Mouse (Mus musculus): ENCODE results near the gene Hoxd4. TPM values are rescaled to one million over a fixed set of nuclear protein-coding genes. Genes with fewer than 3 reads are reported as not detected.
A peak's percentile ranks its signal among the peaks of the same experiment; 100 is the strongest.

The Hoxd4 gene
- total and polyA plus RNA-seq, 3 experiments, result 16.7 to 72.3 (median 19.3) TPM

DNA sequence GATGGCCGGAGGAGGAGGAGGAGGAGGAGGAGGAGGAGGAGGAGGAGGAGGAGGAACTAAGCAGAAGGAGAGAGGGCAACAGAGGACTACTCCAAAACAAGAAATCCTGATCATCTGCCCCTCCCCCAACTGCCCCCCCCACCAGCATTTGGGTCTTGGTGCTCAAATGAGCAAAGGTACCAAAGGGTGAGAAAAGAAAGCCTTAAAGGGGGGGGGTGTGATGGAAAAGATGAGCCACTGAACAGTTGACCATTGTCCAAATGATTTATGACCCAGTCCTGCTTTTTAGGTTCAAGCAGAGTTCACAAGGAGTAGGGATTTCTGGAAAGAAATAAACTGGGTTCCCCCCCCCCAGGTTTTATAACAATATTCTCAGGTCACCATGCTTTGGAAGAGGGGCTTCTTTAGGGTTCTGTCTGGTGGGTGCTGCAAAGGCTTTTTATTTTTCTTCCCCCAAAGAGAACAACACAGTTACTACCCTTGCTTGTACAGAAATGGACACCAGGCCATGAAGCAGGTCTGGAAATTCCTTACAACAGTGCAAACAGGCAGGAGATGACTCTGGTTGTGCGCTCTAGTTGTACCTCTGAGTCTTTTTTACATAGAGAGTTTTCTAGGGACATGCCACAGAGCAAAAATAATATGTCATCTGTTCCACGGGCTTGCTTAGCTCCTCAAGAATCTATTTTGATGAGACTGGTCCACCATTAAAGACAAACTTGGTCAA lies 29.7 kb downstream of the Hoxd4 start:
- no peak for DNase-seq

DNA sequence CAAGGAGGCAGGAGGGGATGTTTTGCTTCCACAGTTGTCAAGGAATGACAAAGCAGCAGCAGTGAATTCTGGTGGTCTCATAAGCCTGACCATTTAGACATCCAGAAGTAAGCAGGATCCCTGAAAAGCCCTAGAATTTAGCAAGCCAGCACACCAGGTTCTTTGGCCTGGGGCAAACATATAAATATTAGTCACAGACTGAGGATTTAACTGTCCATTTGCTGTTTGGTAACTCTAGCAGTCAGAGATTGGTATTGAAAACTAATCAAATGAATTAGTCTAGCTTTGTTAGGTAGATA lies 30.2 kb downstream of the Hoxd4 start:
- DNase-seq, result no peak

DNA sequence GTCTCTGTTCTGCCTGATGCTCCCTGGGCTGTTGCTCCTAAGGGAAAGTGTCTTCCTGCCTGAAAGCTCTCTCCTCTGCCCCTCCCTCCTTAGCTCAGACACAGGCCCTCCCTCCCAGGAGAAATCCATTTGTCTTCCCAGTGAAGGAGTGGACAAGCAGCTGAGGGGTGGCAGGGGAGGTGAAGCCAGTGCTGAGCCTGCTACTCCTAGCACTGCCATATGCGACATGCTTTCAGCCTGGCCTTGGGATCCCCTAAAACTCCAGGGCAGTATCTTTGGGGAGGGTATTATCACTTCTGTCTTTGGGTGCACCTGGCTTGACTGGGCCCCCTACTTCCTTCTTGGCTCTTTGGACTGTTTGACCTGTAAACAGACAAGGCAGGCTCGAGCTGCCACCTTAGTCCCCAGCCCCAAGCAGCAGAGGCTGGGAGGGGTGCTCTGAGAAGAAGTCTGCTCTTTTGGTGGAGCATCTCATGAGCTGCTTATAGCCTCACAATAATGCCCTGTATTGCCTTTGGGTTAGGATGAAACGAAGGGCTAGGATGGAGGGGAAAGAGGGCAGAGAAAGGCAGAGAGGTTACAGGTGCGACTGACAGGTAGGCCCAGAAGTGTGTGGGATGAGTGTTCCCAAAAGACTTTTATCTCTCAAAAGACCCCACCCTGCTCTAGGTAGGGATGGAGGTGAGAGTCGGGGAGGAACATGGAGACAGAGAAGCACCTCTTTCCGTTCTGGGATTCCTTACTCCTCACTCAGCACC lies 34.0 kb downstream of the Hoxd4 start:
- DNase-seq, result no peak

DNA sequence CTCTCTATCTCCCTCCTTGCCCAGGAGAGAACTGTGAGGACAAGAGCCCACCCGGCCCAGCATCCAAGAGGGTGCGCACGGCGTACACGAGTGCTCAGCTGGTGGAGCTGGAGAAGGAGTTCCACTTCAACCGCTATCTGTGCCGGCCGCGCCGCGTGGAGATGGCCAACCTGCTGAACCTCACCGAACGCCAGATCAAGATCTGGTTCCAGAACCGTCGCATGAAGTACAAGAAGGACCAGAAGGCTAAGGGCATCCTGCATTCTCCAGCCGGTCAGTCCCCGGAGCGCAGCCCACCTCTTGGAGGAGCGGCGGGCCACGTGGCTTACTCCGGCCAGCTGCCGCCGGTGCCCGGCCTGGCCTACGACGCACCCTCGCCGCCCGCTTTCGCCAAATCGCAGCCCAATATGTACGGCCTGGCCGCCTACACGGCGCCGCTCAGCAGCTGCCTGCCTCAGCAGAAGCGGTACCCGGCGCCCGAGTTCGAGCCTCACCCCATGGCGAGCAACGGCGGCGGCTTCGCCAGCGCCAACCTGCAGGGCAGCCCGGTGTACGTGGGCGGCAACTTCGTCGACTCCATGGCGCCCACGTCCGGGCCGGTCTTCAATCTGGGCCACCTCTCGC lies 34.7 kb downstream of the Hoxd4 start:
- no peak for DNase-seq

DNA sequence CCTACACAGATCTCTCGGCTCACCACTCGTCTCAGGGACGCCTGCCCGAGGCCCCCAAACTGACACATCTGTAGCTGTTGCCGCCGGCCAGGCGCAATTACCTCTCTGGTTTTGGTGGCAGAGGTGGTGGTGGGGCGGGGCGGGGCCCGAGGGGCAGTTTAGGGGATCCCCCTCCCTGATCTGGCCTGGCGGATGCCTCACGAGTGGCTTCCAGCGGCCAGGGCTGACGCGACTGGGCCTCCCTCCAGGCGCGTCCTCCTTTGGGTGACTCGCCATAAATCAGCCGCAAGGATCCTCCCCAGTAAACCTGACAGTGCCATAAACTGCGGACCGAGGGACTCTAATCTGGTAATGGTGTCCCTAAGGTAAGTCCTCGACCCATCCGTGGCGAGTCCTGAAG lies 35.3 kb downstream of the Hoxd4 start:
- peak; percentile 55 for DNase-seq

DNA sequence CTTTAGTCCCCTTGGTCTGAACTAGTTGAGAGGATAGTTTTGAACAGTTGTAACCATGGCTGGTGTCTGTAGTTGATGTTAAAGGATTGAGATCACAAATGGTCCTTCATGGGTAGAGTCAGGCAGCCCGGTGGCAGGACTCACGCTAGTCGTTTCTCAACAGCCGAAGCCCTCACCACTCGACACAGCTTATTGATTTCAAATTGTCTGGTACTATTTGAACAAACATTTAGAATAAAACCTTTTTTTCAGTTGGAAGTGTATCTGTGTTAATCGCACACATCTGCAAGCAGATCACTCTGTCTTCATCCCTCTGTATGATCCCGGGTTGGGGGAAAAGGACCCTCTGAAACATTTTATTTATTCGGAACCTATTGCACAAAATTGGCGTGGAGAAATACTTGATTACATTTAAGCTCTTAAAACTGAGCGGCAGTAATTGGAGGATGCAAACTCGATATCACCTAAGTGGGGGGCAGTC lies 36.0 kb downstream of the Hoxd4 start:
- DNase-seq, result no peak

DNA sequence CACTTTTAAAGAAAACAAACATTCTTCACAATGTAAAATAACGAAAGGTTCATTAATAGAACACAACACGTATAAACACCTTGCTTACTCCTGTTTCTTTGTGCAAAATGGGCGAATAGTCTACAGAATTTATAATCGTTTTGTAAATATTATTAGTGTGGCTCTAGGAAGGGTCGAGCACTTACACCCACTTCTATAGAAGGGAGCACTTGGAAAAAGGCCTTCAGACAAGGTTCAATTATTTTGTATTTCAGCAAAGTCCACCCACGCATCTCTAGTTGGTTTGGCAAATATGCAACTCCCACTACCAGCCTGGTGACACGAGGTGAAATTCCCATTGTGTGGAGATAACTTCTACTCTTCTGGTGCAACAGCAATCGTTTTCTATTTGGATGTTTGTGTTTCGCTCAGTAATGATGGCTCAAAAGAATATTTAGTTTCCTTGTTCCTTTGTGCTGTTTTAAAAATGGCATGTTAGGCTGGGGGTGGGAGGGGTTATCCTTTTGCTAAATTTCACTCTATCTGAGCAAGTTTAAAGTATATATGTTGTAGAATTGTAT lies 36.8 kb downstream of the Hoxd4 start:
- no peak for DNase-seq

DNA sequence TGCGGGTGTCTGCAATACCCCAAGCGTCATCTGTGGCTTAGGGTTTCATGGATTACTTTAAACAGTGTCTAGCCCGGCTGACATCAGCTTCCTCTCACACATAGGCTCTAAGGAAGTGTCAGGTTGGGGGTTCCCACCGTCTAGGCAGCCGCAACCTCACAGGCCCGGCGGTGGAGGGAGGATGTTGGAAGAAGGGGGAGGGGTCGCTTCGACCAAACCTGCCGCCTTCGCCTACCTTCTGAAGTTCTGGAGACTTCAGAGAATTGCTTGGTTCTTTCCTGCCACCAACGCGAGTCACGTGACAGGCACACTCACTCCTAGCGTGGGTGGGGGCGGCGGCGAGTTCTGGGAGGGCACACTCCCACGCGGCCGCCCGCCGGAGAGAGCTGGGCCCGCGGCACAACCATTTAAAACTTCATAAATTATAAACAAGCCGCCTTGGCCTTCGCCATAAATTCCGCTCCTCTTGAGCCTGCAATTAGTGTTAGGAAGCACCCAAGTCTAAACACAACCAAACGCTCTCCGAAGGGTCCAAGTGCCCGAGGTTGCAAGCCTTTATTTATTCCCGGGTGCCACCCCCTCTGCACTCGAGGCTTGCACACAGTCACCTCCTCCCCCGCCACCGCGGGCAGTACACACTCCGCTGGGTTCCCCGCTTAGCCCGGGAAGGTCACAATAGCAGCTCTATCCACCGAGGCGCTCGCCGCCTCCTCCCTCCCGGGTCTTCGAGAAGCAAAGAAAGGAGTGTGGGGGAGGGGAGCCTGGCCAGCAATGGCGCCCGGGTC lies 37.8 kb downstream of the Hoxd4 start:
- DNase-seq, result peak; percentile 57

DNA sequence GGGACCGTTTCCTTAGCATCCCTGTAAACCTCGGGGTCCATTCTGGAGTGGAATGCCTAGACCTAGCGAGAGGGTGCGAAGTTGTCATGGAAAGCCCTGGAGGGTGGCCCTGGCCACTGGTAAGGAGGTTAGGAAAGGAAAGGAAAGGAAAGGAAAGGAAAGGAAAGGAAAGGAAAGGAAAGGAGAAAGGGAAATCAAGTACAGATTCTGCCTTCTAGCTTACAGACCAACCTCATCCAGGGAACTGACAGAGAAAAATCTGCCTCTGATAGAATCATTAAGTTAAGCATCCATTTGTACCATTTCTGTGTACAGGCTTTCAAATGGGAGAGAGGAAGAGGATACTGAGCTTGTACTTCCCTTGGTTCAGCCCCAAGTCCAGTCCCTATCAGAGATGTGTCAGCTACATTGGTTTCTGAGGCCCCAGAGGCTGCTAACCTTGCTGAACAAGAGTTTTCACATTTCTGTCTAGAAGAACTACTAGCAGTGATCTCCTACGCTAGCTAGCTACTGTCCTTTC lies 39.1 kb downstream of the Hoxd4 start:
- no peak for DNase-seq

DNA sequence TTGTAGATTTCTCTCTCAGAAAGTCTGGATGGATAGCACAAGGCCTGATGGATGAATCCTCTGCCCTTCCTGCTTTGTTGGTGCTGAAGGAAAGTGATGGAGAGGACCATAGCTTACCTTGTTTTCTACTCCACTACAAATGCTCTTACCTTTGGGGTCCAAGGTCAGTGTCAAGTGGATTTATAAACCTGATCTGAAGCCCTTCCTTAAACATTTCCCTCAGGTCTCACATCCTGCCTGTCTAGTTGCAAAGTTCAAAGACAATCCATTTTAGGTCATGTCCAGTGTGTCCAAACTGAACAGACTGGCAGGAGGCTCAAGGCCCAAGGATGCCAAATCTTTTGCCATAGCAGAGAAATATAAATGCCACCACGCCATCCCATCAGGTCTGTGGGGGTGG lies 40.1 kb downstream of the Hoxd4 start:
- DNase-seq, result no peak

DNA sequence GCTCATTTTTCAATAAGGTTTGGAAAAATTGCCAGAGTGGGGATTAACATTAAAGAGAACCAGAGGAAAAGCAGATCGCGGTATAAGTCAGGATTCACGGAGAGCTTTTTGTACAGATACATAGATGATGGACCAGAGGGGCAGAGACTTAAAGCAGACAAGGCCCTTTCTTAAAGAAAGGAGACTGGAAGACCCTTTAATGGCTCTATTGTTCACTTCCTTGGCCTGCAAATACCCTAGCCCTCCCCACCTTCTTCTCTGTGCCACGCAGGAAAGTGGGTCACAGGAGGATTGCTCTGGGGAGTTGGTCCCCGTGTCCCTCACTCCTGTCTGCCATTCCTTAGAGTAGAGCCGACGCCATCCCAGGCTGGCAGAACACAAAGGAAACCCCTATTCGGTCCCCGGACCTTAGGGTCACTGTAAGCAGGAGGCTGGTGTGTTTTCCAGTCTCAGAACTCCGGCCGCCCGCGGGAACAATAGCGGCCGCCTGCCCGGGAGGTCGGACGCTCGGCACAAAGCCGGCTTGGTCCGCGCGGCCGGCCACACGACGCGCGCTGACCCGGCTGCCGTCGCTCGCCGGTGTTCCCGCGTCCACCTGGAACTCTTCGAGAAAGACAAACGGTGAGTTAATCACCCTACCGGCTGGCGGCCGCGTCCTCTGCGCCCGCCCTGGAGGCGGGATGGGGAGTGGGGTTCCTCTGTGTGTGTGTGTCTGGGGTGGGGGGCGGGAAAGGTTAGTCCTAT lies 40.9 kb downstream of the Hoxd4 start:
- no peak for DNase-seq

DNA sequence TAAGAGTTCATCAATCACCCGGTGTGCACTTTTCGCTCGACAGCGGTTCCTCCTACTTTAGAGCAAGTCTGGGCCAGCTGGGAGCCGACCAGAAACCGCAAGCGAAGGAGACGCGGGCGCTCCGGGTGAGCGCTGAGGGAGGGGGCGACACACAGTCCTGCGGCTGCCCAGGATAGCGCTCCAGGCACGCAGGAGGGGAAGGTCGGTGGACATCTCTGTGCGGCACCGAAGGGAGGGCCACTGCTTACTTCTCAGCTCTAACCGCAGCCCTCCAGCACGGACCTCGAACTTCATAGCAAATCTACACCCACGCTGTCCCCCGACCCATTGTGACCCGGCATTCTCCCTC lies 41.4 kb downstream of the Hoxd4 start:
- no peak for DNase-seq

DNA sequence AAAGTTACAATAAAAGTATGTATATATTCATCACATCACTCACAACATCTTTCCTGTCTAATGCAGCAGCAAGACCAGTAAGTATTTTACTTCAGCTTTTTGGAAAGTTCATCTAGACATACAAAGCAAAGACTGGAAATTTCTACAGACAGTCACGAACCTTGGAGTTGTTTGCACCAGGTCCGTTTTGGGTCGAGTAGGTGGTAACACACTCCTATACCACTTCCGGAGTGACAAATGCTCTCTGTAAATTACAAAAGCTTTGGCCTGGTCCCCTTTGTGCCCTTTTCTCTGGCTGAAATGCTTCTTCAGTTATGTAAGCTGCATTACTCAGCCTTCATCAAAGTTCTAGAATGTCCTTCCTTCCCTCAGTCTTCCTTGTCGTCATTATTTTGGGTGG lies 42.0 kb downstream of the Hoxd4 start:
- DNase-seq, result no peak

DNA sequence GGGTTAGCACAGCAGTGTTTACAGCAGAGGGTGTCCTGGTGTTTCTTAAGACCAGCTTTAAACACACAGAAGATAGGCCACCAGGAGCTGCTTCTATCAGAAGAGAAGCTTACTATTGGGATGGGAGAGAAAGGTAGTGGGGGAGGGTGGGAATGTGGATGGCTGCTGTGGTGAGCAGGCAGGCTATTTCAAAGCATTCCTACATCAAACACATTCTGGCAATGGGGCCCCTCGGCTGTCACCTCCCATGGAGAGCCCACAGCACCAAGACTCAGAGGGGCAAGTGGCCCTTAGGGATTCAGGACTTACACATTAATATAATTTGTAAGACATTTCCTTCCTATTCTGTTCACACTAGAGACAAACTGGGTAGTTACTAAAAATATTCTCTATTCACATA lies 48.4 kb downstream of the Hoxd4 start:
- no peak for DNase-seq

DNA sequence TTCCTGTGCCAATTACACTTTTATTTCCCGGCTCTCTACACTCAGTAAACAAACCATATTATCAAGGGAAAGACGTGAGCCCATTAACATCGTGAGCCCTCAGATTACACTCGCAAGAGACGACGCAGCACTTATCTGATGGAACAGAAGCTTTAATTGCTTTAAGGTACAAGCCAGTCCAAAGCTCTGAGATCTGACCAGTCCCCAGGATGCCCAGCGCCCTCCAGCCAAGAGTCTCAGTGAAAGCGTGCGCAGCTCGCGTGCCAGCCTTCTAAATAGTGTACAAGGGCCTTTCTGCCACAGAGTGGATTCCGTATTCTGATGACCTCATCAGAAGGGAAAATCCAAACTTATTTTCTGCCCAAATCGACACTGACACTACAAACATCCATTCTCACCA lies 50.2 kb downstream of the Hoxd4 start:
- no peak for DNase-seq

DNA sequence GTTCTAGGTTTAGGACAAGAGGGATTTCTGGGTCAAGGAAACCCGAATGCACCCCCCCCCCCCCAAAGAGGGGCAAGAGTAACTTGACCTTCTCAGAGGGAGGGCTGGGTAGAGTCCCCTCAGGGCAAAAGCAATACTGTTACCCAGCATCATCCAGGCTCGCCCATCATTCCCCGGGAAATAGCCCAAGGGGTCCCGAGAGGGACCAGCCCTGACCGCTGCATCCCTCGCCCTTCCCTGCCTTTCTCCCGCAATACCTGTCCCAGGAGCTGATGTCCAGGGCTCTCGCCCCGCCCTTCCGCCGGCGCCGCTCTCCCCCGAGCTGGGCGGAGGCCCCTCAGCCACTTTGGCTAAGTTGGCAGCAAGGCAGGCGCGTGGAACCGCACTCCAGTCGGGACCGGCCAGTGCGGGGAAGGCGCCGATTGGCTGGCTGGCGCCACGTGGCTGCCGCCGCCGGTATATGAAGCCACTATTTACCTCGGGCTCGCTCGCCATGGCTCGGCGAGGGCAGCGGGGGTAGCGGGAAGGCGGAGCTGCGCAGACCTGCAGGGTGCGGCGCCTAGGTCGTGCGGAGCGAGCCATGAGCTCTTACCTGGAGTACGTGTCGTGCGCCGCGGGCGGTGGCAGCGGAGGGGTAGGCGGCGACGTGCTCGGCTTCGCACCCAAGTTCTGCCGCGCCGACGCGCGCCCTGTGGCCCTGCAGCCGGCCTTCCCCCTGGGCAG lies 51.0 kb downstream of the Hoxd4 start, which contains the start of gene Hoxd1:
TSS of gene Hoxd1 (plus strand) at position 459 of the 723 bp plus-strand sequence.
- DNase-seq, result peak; percentile 82

DNA sequence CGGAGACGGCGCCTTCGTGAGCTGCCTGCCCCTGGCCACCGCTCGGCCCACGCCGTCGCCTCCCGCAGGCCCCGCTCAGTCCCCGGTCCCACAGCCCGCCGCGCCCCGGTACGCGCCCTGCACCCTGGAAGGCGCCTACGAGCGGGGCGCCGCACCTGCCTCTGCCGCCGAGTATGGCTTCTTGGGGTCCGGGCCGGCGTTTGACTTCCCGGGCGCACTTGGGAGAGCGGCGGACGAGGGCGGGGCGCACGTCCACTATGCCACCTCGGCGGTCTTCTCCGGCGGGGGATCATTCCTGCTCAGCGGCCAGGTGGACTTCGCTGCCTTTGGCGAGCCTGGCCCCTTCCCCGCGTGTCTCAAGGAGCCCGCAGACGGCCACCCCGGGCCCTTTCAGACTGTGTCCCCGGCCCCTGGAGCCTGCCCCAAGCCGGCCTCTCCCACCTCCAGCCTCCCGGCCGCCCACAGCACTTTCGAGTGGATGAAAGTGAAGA lies 51.6 kb downstream of the Hoxd4 start:
- no peak for DNase-seq

DNA sequence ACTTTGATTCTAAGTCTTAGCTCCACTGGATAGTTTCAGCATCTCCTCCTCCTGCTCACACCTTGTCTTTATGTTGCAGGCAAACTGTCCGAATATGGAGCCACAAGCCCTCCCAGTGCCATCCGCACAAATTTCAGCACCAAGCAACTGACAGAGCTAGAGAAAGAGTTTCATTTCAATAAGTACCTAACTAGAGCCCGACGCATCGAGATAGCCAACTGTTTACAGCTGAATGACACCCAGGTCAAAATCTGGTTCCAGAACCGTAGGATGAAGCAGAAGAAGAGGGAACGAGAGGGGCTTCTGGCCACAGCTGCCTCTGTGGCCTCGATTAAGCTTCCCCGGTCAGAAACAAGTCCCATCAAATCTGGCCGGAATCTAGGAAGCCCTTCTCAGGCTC lies 52.2 kb downstream of the Hoxd4 start:
- no peak for DNase-seq

DNA sequence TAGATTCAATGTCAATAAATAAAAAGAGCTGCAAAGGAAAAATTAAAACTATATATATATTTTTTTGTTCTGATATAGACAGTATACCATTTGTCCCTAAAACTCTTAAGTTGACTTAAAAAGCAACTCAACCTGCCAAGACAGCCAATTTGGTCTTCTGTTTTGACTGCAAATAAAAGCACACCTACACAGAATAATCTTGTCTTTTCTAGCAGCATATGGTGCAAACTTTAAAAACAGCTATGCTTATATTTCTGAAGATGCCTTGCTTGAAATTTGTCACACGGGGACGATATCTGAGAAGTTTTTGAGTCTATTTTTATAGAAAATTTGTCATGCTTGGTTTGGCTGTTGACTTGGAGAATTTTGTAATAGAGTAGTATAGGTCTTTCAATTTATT lies 62.6 kb downstream of the Hoxd4 start:
- DNase-seq, result no peak

DNA sequence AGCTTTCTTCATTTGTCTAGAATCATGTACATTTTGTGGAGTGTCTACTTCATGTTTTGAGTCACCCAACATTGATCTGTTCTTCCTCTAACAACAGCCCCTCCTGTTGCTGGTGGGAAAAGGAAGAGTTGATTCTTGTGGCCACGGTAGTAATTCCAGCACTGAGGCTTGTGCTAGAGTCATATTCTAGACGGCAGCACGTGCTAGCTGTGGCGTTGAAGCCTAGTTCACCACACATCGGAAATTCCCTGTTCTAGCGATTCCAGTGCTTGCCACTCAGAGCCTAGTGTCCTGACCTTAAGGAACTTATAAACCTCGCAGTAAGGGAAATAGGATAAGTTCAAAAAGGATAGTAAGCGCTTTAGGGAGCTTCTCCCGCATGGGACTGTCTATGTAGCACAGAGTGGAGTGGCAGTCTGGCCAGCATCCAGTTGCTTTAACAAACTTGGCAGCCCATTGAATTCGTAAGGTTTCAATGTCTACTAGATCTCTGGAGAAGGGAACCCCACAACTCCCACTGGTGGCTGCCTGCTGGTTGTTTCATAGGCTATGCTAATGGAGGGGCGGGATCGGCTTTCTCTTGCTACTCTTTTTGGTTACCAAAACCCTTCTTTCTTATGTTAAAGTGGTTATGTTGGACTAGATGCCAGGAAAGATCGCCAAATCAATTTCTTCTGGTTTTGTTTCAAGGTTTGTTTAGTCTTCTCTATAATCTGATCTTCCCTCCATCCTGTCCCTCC lies 66.0 kb downstream of the Hoxd4 start:
- DNase-seq, result no peak
